ENCODE assay signal across 8 mouse cellular contexts in genomic region chr6:112696056-112696950, GRCm38 (mm10). TPM values are rescaled to one million over a fixed set of nuclear protein-coding genes. Genes with fewer than 3 reads are reported as not detected.
A peak's percentile ranks its signal among the peaks of the same experiment; 100 is the strongest.
DNase-seq lines count a peak whose midpoint lies in the region; ATAC-seq and TF ChIP-seq lines count a peak whose summit lies in the region.

Gene Rad18, minus strand, starts transcription at chr6:112696686.

- H3K27me3 ChIP-seq in heart, embryonic 15.5 days, result peaks cover 4% of the 10 kb centered on the region; the same call in 1 of the 2 replicates
- no peaks in the 10 kb centered on the region for H3K27me3 ChIP-seq in liver, postnatal 0 days (ENCODE audit: insufficient read depth, low read length)
- no peaks in the 10 kb centered on the region for H3K27me3 ChIP-seq in neural tube, embryonic 14.5 days (ENCODE audit: control insufficient read depth, insufficient read depth, low read length)

- ATAC-seq in heart, embryonic 15.5 days (replicated peaks; ENCODE audit: insufficient number of reproducible peaks, insufficient read depth, low FRiP score, low read depth), result peak; percentile 91
- peak; percentile 96 for ATAC-seq in liver, postnatal 0 days
- ATAC-seq in neural tube, embryonic 14.5 days (ENCODE audit: low read depth), result peak; percentile 95

- peak within 1 kb of the TSS; percentile 85 for H3K4me2 ChIP-seq in heart, embryonic 15.5 days
- H3K4me2 ChIP-seq in liver, postnatal 0 days (ENCODE audit: low read depth, low read length), result peak within 1 kb of the TSS; percentile 85
- peak within 1 kb of the TSS; percentile 88 for H3K4me2 ChIP-seq in neural tube, embryonic 14.5 days (ENCODE audit: low read depth, low read length)

- TF ChIP-seq EP300 in liver, postnatal 0 days (IDR thresholded peaks at IDR 0.05; ENCODE audit: low read depth), result no peak

- peak; percentile 84 to 85 for DNase-seq in CD8-positive naive resting alpha-beta T cell, adult 2 months (ENCODE audit: low read depth in 2 of 2, low spot score in 2 of 2)
- peak; percentile 80 for DNase-seq in c-Kit-negative CD71-positive TER-119-positive erythroid progenitor cells, embryonic 14.5 days (ENCODE audit: low read depth, low spot score)
- DNase-seq in fibroblast of lung, adult 2 months (ENCODE audit: low read depth), result peak; percentile 77
- peak; percentile 84 to 90 for DNase-seq in kidney, postnatal 25 days
- peak; percentile 89 for DNase-seq in liver, postnatal 0 days
- DNase-seq in testis, postnatal 10 days (ENCODE audit: low spot score), result peak; percentile 90

- H3K9me3 ChIP-seq in heart, embryonic 15.5 days (replicated peaks), result no peaks in the 10 kb centered on the region
- H3K9me3 ChIP-seq in liver, postnatal 0 days (ENCODE audit: low read length), result no peaks in the 10 kb centered on the region
- no peaks in the 10 kb centered on the region for H3K9me3 ChIP-seq in neural tube, embryonic 14.5 days (ENCODE audit: control insufficient read depth, low read length)

- WGBS in heart, embryonic 15.5 days, result under 1% methylated on average over 77 of the region's 77 CpGs
- under 1% methylated on average over 73 of the region's 77 CpGs for WGBS in liver, postnatal 0 days (ENCODE audit: insufficient replicate concordance)
- under 1% methylated on average over 70 of the region's 77 CpGs for WGBS in neural tube, embryonic 14.5 days

- no peaks in the 10 kb centered on the region for H3K36me3 ChIP-seq in heart, embryonic 15.5 days
- H3K36me3 ChIP-seq in liver, postnatal 0 days (replicated peaks; ENCODE audit: insufficient read depth, low read length), result 0 out of 2 replicates have a peak, but pooled peaks cover 4% of the 10 kb centered on the region
- no peaks in the 10 kb centered on the region for H3K36me3 ChIP-seq in neural tube, embryonic 14.5 days (ENCODE audit: control insufficient read depth, insufficient read depth, low read length)

- no peak for TF ChIP-seq CTCF in liver, postnatal 0 days (IDR thresholded peaks at IDR 0.05; ENCODE audit: low read depth)

- H3K27ac ChIP-seq in heart, embryonic 15.5 days, result peak within 1 kb of the TSS; percentile 64
- peak within 1 kb of the TSS; percentile 92 for H3K27ac ChIP-seq in liver, postnatal 0 days (ENCODE audit: low read depth)
- H3K27ac ChIP-seq in neural tube, embryonic 14.5 days (ENCODE audit: low read depth, low read length), result 0 out of 2 replicates have a peak within 1 kb of the TSS, but pooled peaks have one; percentile 7

- peak within 1 kb of the TSS; percentile 82 for H3K4me3 ChIP-seq in heart, embryonic 15.5 days
- H3K4me3 ChIP-seq in liver, postnatal 0 days (ENCODE audit: low read depth, low read length), result peak within 1 kb of the TSS; percentile 93
- H3K4me3 ChIP-seq in neural tube, embryonic 14.5 days (ENCODE audit: low read depth, low read length), result peak within 1 kb of the TSS; percentile 66

- H3K4me1 ChIP-seq in heart, embryonic 15.5 days (replicated peaks), result peaks cover 7% of the 10 kb centered on the region
- H3K4me1 ChIP-seq in liver, postnatal 0 days (ENCODE audit: insufficient read depth), result peaks cover 8% of the 10 kb centered on the region
- H3K4me1 ChIP-seq in neural tube, embryonic 14.5 days (ENCODE audit: control insufficient read depth, insufficient read depth, low read length), result no peaks in the 10 kb centered on the region

- peak within 1 kb of the TSS; percentile 70 for H3K9ac ChIP-seq in heart, embryonic 15.5 days
- peak within 1 kb of the TSS; percentile 85 for H3K9ac ChIP-seq in liver, postnatal 0 days (replicated peaks)
- peak within 1 kb of the TSS; percentile 56 for H3K9ac ChIP-seq in neural tube, embryonic 14.5 days (replicated peaks; ENCODE audit: low read depth, low read length)

RNA-seq across cellular contexts. Expression of gene Rad18, which starts in this region (rescaled TPM):
- 16.9 and 20.7 TPM in 2 replicates for polyA plus RNA-seq in heart, embryonic 15.5 days (2015; fragmentation: Nextera tagmentation; extraction: Ambion mirVana)
- 11.8 and 14.4 TPM in 2 replicates for polyA plus RNA-seq in liver, postnatal 0 days (2015; fragmentation: Nextera tagmentation; extraction: Ambion mirVana)
- 13.1 and 14.2 TPM in 2 replicates for polyA plus RNA-seq in neural tube, embryonic 14.5 days (2014; fragmentation: Nextera tagmentation; extraction: Ambion mirVana)

Comparison
In these comparisons a context has a peak if more than half of its experiments do, and no peak if none do; other contexts are left out.
1. Peak in every context shown above with its lines: DNase-seq, ATAC-seq, H3K4me3 ChIP-seq and H3K27ac ChIP-seq.
2. H3K27ac ChIP-seq: peak in every context shown above with its lines; median percentile 92 in liver, postnatal 0 days; 64 in heart, embryonic 15.5 days; 7 in neural tube, embryonic 14.5 days.